Mouse (Mus musculus) hindbrain, embryonic 14.5 days (tissue): ENCODE measurements at regions not wholly inside any gene's neighbourhood (a gene's known extent, or its start where the extent isn't known, plus 50 kb on each side); places are given as distances from the start of the nearest gene placed in this dataset.
"Not testable (repeated sequence)": the region's sequence is repeated elsewhere in the genome, so short reads cannot be mapped to it uniquely, and the experiment has no call there.

Experiments used
- ATAC-seq: fragments of 200-750 bp; cut with Nextera tagmentation; 2 replicates; pipeline ENCODE4 v1.8.0; 2017; ENCODE audit warnings: moderate number of reproducible peaks, mild to moderate bottlenecking, moderate TSS enrichment, moderate library complexity; ENCODE audit not compliant: low FRiP score
- DNase-seq: peaks from one replicate; pipeline ENCODE4 v3.0.0-alpha.2; 2015; ENCODE audit warnings: low spot score
- H3K27ac ChIP-seq: fragments of 300-500 bp; sonication (generic); 2 replicates; pipeline ENCODE4 v1.5.1; 2014; ENCODE audit warnings: mild to moderate bottlenecking, moderate library complexity
- H3K27me3 ChIP-seq: fragments of 300-500 bp; sonication (generic); 2 replicates; pipeline ENCODE4 v1.6.1; 2014; ENCODE audit warnings: mild to moderate bottlenecking, low read length, mixed read lengths; ENCODE audit not compliant: control insufficient read depth, insufficient read depth
- H3K36me3 ChIP-seq: fragments of 300-500 bp; sonication (generic); replicated peaks from 2 replicates; pipeline ENCODE4 v1.6.1; 2014; ENCODE audit not compliant: control insufficient read depth, insufficient read depth
- H3K4me1 ChIP-seq: fragments of 300-500 bp; sonication (generic); replicated peaks from 2 replicates; pipeline ENCODE4 v1.6.1; 2014; ENCODE audit warnings: antibody characterized with exemption, low read length, mixed read lengths; ENCODE audit not compliant: control insufficient read depth, insufficient read depth
- H3K4me2 ChIP-seq: fragments of 300-500 bp; sonication (generic); replicated peaks from 2 replicates; pipeline ENCODE4 v1.6.1; 2014; ENCODE audit warnings: mild to moderate bottlenecking, moderate library complexity
- H3K4me3 ChIP-seq: fragments of 300-500 bp; sonication (generic); replicated peaks from 2 replicates; pipeline ENCODE4 v1.5.1; 2014; ENCODE audit warnings: mild to moderate bottlenecking, low read length
- H3K9ac ChIP-seq: fragments of 300-500 bp; sonication (generic); 2 replicates; pipeline ENCODE4 v1.6.1; 2014
- H3K9me3 ChIP-seq: fragments of 300-500 bp; sonication (generic); 2 replicates; pipeline ENCODE4 v1.6.1; 2016; ENCODE audit warnings: low read length; ENCODE audit not compliant: control insufficient read depth
- WGBS: fragments of 180-500 bp; shearing (Covaris S2); extraction: QIAGEN DNeasy Blood & Tissue Kit; methylation state at CpG from one replicate; pipeline ENCODE4 v1.1.7; 2014; 5-methylcytosine and 5-hydroxymethylcytosine counted together

DNA sequence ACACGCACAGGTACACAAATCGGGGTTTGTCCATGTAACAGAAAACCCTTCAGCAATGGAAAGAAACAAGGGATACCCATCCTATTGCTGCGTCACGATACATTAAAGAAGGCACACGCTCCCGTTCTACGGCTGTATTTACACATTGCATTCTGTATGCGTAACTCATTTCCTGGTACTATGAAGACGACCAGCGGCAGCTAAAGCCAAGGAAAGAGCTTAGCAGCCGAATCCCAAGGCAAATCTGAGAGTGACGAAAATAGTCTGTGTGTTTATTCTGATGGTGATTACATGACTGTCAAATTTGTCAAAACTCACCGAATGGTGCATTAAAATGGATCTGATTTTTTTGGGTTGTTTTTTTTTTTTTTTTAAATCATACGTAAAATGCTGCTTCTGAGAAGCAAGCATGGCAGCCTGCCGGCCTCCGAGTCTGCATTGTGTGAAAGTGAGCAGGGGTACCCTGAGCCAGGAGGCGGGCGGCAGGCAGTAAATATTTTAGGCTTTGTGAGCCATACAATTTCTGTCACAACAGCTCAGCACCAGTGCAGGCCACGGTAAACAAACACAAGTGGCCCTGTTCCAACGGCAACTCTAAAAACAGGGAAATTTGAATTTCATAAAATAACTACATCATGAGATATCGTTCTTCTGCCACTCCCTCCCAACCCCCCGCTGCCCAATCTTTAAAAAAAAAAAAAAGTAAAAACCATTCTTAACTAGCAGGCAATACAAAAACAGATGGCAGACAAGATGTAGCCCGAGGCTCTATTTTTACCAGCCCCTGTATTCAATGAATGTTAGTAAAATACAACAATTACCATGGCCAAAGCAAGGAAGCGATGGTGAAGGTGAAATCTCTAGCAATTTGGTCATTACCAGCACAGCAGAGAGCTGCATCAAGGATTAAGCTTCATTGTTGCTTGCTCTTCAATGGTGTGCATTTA lies 164.2 kb upstream of the Kit start:
- Histone ChIP-seq H3K27me3 (no peaks in the 10 kb centered on the region), H3K9me3 (peaks cover 6% of the 10 kb centered on the region), H3K9ac (no peak overlapping the region), H3K4me2 (peak overlapping the region; percentile 15; the same call in 1 of the 2 replicates), H3K4me1 (0 out of 2 replicates have a peak, but pooled peaks cover 5% of the 10 kb centered on the region), H3K36me3 (no peaks in the 10 kb centered on the region), H3K4me3 (no peak overlapping the region), H3K27ac (peak overlapping the region; percentile 51)
- no peak for ATAC-seq
- no peak for DNase-seq
- 72% methylated on average over 24 of the region's 24 CpGs for WGBS

GRCm38 (mm10) chr5:75419282-75419681 lies 155.4 kb upstream of the Kit start:
- ATAC-seq: not testable (repeated sequence)

GRCm38 (mm10) chr5:75432885-75433284 lies 141.8 kb upstream of the Kit start:
- Histone ChIP-seq H3K4me3 (no peak overlapping the region), H3K9ac (no peak overlapping the region), H3K27me3 (no peaks in the 10 kb centered on the region), H3K9me3 (no peaks in the 10 kb centered on the region), H3K36me3 (no peaks in the 10 kb centered on the region), H3K4me2 (no peak overlapping the region), H3K4me1 (peaks cover 9% of the 10 kb centered on the region; the same call in 1 of the 2 replicates), H3K27ac (no peak overlapping the region)
- ATAC-seq: no peak
- WGBS: 85% methylated on average over 2 of the region's 2 CpGs
- no peak for DNase-seq

More at GRCm38 (mm10) chr5:75419282-75419681, 155.4 kb upstream of the Kit start:
- not testable (repeated sequence) for H3K4me2 ChIP-seq, H3K4me1 ChIP-seq, H3K36me3 ChIP-seq, H3K27me3 ChIP-seq, H3K9ac ChIP-seq, DNase-seq, H3K4me3 ChIP-seq, H3K27ac ChIP-seq
- 94% methylated on average over 2 of the region's 2 CpGs for WGBS
- H3K9me3 ChIP-seq: peaks cover 19% of the 10 kb centered on the region

DNA sequence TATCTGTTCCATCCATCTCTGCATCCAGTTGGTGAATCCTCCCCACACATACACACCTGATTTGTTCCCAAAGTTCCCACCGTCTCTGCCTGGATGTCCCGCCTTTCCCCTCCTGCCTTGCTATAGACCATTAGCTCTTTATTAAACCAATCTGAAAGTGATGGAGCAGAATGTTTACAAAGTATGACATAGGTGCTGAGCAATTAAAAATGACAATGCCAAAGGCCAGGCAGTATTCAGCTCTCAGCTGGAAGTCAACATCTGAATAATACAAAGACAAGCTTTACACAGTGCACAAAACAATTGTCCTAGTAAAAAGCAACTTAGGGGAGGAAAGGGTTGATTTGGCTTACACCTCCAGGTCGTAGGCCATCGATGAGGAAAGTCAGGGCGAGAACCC lies 136.8 kb upstream of the Kit start:
- H3K9me3 ChIP-seq: no peaks in the 10 kb centered on the region
- no peaks in the 10 kb centered on the region for H3K36me3 ChIP-seq
- H3K4me3 ChIP-seq: no peak overlapping the region
- DNase-seq: no peak
- 71% methylated on average over 5 of the region's 5 CpGs for WGBS
- ATAC-seq: no peak
- H3K4me2 ChIP-seq: no peak overlapping the region
- H3K27ac ChIP-seq: no peak overlapping the region
- H3K4me1 ChIP-seq: peaks cover 3% of the 10 kb centered on the region; the same call in 1 of the 2 replicates
- no peak overlapping the region for H3K9ac ChIP-seq
- no peaks in the 10 kb centered on the region for H3K27me3 ChIP-seq

DNA sequence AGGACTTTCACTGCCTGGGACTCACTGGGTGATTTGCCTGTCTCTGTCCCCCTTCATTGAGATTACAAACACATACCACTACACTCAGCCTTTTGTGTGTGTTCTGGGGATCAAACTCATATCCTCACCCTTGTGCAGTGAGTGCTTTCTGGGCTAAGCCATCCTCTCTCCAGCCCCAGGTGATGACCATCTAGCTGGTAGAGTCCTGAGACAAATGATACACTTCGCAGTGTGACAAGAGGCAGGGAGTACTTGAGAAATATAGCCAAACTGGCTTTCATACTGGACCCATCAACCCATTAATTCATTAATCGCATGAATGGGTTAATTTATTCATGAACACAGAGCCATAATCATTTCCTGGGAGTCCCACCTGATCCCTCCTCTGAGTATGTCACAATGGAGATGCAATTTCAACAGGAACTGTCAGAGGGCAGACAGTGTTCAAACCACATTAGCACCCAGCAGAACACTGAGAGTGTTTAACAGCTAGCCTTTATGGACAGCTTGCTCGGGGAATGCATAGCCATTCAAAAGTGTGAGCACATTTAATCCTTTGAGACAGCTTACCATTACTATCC lies 130.6 kb upstream of the Kit start:
- Histone ChIP-seq H3K9me3 (no peaks in the 10 kb centered on the region), H3K4me1 (peaks cover 8% of the 10 kb centered on the region; the same call in 1 of the 2 replicates), H3K4me2 (no peak overlapping the region), H3K27ac (0 out of 2 replicates have a peak overlapping the region, but pooled peaks have one; percentile 26), H3K36me3 (no peaks in the 10 kb centered on the region), H3K4me3 (no peak overlapping the region), H3K9ac (no peak overlapping the region), H3K27me3 (no peaks in the 10 kb centered on the region)
- ATAC-seq (no peak), DNase-seq (no peak)
- 50% methylated on average over 3 of the region's 3 CpGs for WGBS

DNA sequence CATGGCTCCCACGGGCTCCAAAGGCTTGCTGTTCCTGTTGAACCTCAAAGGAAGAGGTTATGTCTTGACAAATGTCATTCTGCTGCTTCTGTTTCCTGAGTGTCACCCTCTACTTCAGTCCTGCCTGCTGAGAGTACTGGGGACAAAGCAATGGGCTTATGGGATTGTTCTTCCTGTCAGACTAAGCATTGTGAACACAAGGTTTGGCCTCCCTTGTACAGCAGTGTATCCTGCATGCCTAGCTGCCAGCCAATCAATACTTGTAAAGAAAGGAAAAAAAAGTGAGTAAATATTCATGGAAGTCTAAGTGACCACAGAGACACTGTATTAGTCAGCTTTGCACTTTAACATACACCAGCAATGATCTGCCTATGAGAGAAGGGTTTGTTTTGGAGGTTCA lies 128.3 kb upstream of the Kit start:
- Histone ChIP-seq H3K9ac (no peak overlapping the region), H3K9me3 (no peaks in the 10 kb centered on the region), H3K4me3 (no peak overlapping the region), H3K27ac (no peak overlapping the region), H3K4me2 (no peak overlapping the region), H3K4me1 (peaks cover 18% of the 10 kb centered on the region; the same call in 1 of the 2 replicates), H3K27me3 (no peaks in the 10 kb centered on the region), H3K36me3 (no peaks in the 10 kb centered on the region)
- WGBS: 73% methylated on average over 1 of the region's 1 CpGs
- ATAC-seq (no peak), DNase-seq (no peak)

GRCm38 (mm10) chr5:75449913-75450525 lies 124.7 kb upstream of the Kit start:
- Histone ChIP-seq H3K4me1 (peaks cover 26% of the 10 kb centered on the region; the same call in 1 of the 2 replicates), H3K9ac (no peak overlapping the region), H3K27me3 (no peaks in the 10 kb centered on the region), H3K9me3 (no peaks in the 10 kb centered on the region), H3K36me3 (no peaks in the 10 kb centered on the region), H3K4me3 (no peak overlapping the region), H3K4me2 (no peak overlapping the region), H3K27ac (no peak overlapping the region)
- ATAC-seq: peak; percentile 37; the same call in 1 of the 2 replicates
- 44% methylated on average over 21 of the region's 21 CpGs for WGBS
- DNase-seq: no peak

- ATAC-seq (no peak), DNase-seq (no peak)
- Histone ChIP-seq H3K4me3 (no peak overlapping the region), H3K9ac (no peak overlapping the region), H3K27ac (no peak overlapping the region), H3K36me3 (no peaks in the 10 kb centered on the region), H3K4me1 (peaks cover 31% of the 10 kb centered on the region; the same call in 1 of the 2 replicates), H3K9me3 (no peaks in the 10 kb centered on the region), H3K4me2 (no peak overlapping the region), H3K27me3 (no peaks in the 10 kb centered on the region)
- WGBS: 62% methylated on average over 9 of the region's 9 CpGs
Measured at GRCm38 (mm10) chr5:75450564-75450963, 124.2 kb upstream of the Kit start.

DNA sequence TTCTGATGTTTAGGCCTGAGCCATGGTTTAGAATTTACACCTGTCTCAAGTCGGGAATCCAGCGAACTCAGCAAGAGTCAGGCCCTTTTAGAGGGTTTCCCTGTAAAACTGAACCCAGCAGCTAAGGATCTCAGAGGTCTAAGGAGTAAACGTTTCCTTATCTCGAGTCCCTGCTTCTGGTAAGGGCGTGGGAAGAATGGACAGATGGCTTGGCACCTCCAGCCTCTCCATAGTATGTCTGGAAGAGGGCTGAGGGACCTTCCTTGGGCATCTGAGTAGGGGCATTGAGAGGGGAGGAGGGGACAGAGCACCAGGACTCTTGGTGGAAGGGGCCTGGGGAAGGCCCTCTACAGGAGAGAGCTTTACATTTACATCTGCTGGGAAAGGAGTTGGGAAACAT lies 123.6 kb upstream of the Kit start:
- no peak overlapping the region for H3K4me2 ChIP-seq
- no peak overlapping the region for H3K27ac ChIP-seq
- no peak overlapping the region for H3K9ac ChIP-seq
- no peak overlapping the region for H3K4me3 ChIP-seq
- peaks cover 31% of the 10 kb centered on the region; the same call in 1 of the 2 replicates for H3K4me1 ChIP-seq
- H3K27me3 ChIP-seq: no peaks in the 10 kb centered on the region
- no peak for ATAC-seq
- H3K36me3 ChIP-seq: no peaks in the 10 kb centered on the region
- no peak for DNase-seq
- H3K9me3 ChIP-seq: no peaks in the 10 kb centered on the region
- WGBS: 62% methylated on average over 5 of the region's 5 CpGs
